Mouse (Mus musculus) left cerebral cortex, postnatal 14 days (tissue): ENCODE measurements around the gene Fam168a. TPM values are rescaled to one million over a fixed set of nuclear protein-coding genes. Genes with fewer than 3 reads are reported as not detected.

Experiments used
- DNase-seq, 2 experiments: peaks; one replicate each; pipeline ENCODE4 v3.0.0; 2021 to 2022; ENCODE audit warnings: low spot score in 2 of 2, mixed read lengths in 1 of 2
- intact Hi-C: fragments of 180-260 bp; cut with DNase I; formaldehyde crosslinking; loops from one replicate; pipeline ENCODE4 v1.15.1; 2025
- long read RNA-seq, 2 experiments: library from polyadenylated mRNA; stranded (forward); transcript quantifications; one replicate each; pipeline ENCODE4 v2.0.0; 2021
- total RNA-seq, 2 experiments: library from RNA; stranded (reverse); gene quantifications; 2 replicates each; pipeline ENCODE4 v1.2.3; 2021

Gene Fam168a
- total RNA-seq, result 100 to 1,000 TPM; 299 to 305 TPM
- long read RNA-seq, experiment 1, full-length matches to known transcripts, result 4 of 71 reads
- long read RNA-seq, experiment 1, partial matches to known transcripts, result 66 of 71 reads
- long read RNA-seq, experiment 1, other reads (novel, unspliced or antisense), result 1 of 71 reads
- long read RNA-seq, experiment 2, full-length matches to known transcripts, result 10 of 71 reads
- long read RNA-seq, experiment 2, partial matches to known transcripts, result 8 of 71 reads
- long read RNA-seq, experiment 2, other reads (novel, unspliced or antisense), result 53 of 71 reads

DNA sequence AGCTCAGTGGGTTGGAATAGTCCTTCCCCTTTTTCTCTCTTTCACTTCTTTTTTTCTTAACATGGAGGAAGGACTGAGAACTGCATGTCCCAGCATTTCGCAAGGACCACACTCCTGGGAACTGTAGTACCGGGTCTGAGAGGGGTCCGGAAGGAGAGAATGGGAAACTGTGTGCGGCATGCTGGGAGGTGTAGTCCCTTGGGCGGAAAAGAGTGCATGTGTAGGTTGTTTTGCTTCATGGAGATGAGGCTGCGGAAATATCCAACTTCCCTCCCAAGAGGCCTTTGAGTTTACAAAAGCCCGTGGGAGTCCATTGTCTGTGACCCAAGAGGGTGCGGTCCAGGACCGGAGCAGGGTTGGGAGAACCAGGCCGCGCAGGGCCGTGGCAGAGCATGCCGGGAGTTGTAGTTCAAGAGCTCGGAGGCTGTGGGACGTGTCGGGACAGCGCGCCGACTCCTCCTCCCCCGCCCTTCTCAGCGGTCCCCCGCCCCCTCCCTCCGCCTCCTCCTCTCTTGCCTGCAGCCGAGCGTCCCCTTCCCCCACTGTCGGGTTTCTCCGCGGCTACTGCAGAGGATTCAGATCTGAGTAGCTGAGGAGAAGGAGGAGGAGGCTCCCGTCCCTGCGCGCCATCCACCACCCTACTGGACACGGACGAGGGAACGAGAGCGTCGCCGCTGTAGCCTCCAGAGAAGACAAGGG lies at the start of gene Fam168a:
Gene Fam168a (plus strand): TSS at position 493 of the 699 bp plus-strand sequence.
- DNase-seq, result peak; percentile 95 to 97
- intact Hi-C loops, result no loop called here

- intact Hi-C loops, result no loop called here
- peak in 1 of 2 experiments; percentile 54 for DNase-seq
These were observed 49.7 kb upstream of the Fam168a start for GRCm38 (mm10) chr7:100656739-100657138.

- DNase-seq, result no peak
- intact Hi-C loops, result no loop called here
These were observed 48.3 kb upstream of the Fam168a start for GRCm38 (mm10) chr7:100658093-100658578.

- intact Hi-C loops, result no loop called here
These were observed 45.2 kb upstream of the Fam168a start for GRCm38 (mm10) chr7:100661264-100661663.

GRCm38 (mm10) chr7:100662231-100662630 lies 44.2 kb upstream of the Fam168a start, which contains the start of gene Plekhb1:
Plekhb1 (minus strand) TSS chr7:100662414.
- intact Hi-C loops, result no loop called here
- no peak for DNase-seq

More at GRCm38 (mm10) chr7:100661264-100661663, 45.2 kb upstream of the Fam168a start:
- DNase-seq, result no peak

DNA sequence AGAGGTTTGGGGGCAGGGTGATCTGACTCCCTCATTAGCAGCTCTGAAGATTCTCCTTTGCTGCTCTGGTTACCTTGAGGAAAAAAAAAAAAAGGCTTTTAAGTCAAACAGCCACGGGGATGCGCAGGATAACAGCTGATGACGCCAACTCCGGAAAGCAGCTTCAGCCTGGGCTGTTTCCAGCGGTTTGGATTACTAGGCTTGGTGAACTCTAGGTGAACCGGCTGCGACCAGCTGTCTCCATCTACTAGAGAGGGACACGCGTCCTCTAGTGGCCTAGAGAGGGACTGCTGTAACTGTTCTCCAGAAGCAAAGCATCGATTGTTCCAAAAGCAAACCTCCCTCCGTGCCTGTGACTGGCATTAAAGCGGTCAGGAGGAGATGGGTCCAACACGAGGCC lies 43.2 kb upstream of the Fam168a start:
- DNase-seq, result peak; percentile 91 to 96
- intact Hi-C loops, result no loop called here

DNA sequence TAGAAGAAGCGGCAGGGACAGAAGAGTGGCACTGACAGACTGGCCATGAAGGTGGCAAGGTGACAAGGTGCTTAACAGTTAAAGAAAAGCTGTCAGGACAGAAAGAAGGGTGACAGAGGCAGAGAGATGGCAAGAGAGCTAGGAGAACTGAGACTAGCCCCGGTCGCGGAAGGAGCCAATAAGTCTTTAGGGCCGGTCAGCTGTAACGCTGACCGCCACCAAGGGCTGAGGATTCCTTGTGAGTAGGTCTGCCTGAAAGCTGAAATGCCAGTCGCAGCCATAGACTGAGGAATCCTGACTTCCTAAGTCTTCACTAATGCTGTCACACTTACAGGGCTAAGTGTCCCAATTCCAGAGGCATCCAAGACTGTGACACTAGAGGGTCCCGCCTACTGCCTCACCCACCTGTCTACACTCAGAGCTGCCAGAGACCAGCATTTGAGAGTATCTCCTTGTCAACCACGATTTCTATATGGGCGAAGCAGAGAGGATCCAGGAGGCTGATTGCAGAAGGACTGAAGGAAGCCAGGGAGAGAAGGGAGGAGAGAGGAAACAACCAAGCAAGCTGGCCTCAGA lies 42.6 kb upstream of the Fam168a start:
- intact Hi-C loops, result no loop called here
- no peak for DNase-seq

- DNase-seq, result peak; percentile 43 to 49
- intact Hi-C loops, result no loop called here
These were observed 35.8 kb upstream of the Fam168a start for GRCm38 (mm10) chr7:100670646-100671045.

DNA sequence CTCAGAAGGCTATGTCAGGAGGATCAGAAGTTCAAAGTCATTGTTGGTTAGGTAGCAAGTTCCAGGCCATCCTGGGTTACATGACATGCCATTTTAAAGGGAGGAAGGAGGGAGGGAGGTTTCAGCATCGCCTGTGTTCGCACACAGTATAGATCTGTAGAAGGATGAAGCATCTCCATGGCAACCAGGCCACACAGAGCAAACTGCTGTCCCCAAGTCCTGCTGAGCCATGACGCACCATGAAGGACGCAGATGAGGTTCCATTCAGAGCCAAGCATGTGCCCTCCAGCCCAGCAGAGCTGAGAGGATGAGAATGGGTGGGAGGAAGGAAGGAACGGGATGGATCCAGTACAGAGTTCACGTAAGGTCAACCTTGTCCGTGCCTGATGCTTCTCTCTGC lies 33.0 kb upstream of the Fam168a start:
- no peak for DNase-seq
- intact Hi-C loops, result no loop called here

DNA sequence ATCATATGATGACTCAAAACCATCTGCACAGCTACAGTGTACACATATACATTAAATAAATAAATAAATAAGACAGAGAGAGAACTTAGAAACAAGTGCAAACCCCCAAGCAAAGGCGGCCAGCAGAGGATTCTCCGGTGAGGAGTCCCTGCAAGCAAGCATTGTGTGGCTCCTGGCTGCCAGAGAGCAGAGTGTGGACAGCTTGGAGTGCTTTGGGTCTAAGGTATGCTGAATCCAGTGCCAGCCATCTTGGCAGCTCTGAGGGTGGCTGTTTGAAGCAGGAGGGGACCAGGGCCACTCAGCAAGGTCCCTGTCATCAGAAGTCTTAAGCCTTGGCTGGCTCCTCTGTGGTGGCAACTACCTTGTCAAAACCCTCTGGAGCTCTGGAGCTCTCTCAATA lies 31.5 kb upstream of the Fam168a start:
- no peak for DNase-seq
- intact Hi-C loops, result no loop called here

- DNase-seq, result no peak
- intact Hi-C loops, result no loop called here
These were observed 28.4 kb upstream of the Fam168a start for GRCm38 (mm10) chr7:100678052-100678451.

- DNase-seq, result no peak
- intact Hi-C loops, result no loop called here
These were observed 27.2 kb upstream of the Fam168a start for GRCm38 (mm10) chr7:100678948-100679880.

DNA sequence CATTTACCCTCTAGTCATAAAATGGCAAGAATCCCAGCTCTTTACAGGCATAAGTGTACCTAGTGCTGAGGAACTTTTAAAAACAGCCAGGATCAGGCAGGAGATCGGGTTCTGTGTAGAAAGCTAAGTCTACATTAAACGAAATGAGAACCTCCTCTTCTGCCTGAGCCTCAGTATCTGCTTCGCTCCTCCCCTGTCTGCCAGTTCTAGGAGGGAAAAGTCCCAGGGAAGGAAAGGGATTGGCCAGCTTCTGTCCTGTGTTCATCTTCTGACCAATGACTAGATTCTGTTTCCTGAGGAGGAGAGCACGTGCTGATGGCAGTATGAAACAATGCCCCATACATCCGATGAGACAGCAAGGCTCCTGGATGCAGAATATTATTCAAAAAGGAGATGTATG lies 25.3 kb upstream of the Fam168a start:
- DNase-seq, result peak in 1 of 2 experiments; percentile 30
- intact Hi-C loops, result loop anchor here (5.0 to 10.0 kb wide), 2 partner anchors 159 to 184 kb away; partner anchors contain the start of gene Relt

- intact Hi-C loops, result loop anchor here (5.0 to 10.0 kb wide), 2 partner anchors 161 to 182 kb away; partner anchors contain the start of gene Relt
- DNase-seq, result no peak
These were observed 23.2 kb upstream of the Fam168a start for GRCm38 (mm10) chr7:100683241-100683640.

DNA sequence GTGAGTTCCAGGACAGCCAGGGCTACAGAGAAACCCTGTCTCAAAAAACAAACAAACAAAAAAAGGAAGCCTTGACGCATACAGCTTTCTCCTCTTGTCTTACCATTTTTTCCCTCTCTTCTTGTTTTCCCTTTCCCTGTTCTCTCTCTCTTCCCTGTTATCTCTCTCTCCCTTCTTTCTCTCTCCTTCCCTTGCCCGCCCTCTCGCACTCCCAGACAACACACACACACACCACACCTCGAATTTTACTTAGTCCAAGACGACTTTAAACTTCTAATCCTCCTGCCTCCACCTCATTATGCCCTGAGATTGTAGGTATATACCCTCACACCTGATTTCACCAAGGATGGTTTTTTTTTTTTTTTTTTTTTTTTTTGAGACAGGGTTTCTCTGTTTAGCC lies 22.4 kb upstream of the Fam168a start:
- no peak for DNase-seq
- intact Hi-C loops, result loop anchor here (2.0 to 10.0 kb wide), 3 partner anchors 135 to 181 kb away; partner anchors contain the start of gene Relt

DNA sequence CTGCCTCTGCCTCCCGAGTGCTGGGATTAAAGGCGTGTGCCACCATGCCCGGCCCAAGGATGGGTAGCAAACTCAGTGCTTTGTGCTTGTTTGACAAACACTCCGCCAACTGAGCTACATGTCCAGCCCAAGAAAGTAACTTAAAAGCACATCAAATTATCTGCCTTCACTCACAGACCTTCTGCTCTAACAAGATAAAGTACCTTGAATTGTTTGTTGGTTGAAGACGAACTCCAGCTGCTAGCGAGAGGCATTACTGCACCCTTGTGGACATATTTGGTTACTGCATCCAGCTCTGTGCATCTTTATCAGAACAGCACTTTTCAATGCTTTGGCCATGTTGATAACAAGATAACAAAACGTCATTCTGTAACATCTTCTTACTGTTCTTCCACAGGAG lies 21.9 kb upstream of the Fam168a start:
- peak; percentile 84 for DNase-seq
- intact Hi-C loops, result loop anchor here (2.0 to 10.0 kb wide), 3 partner anchors 134 to 180 kb away; partner anchors contain the start of gene Relt

DNA sequence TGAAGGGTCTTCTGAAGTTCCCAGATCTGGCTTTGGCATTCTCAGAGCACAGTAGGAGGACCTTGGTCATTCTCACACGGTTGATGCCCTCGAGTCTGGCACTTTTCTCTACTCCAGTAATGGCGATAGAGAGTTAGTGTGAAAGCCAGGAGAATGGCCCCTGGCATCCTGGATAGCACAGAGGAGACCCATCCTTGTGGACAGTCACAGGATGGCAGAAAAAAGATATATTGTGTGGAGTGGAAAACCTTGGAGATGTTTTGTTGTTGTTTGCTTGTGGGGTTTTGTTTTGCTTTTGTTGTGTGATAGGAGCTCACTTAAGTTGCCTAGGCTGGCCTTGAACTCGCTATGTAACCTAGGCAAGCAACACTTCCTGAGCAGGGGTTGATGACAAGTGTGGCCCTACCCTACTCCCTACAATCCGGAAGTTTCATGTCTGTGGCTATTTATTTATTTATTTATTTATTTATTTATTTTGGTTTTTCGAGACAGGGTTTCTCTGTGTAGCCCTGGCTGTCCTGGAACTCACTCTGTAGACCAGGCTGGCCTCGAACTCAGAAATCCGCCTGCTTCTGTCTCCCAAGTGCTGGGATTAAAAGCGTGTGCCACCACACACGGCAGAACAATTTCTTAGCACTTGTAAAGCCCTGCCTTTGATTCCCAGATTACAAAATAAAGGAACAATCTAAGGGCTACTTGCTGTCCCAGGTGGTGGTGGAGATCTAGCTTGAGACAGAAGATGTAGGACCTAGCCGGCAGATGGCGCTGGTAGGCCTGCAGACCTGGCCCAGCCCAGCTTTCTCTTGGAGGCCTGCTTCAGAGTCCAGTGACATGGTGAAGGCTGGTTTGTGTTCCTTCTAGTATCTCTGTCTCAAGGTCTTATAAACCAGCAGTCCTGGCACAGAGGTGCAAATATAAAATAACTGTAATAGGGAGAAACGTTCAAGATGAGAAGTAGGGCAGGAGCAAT lies 21.1 kb upstream of the Fam168a start:
- DNase-seq, result peak; percentile 54 to 74
- intact Hi-C loops, result loop anchor here (2.0 to 10.0 kb wide), 3 partner anchors 112 to 179 kb away; partner anchors contain the start of gene Relt

DNA sequence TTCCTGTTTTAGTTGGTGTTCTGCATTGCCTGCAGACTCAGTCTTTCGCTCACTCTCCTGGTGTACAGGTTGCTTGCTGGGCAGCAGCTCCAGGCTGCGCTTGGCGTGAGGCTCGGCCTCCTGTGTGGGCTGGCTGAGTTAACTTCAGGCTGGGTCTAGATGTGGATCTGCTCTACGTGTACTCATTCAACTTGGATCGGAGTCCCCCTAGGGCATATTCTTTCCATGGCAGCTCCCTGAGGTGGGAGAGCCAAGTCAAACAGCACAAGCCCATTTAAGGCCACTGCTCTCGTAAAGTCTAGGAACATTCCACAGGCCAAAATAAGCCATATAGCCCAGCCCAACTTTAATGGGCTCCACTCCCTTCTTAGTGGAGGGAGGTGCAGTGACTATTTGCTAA lies 18.0 kb upstream of the Fam168a start:
- no peak for DNase-seq
- intact Hi-C loops, result loop anchor here (5.0 to 10.0 kb wide), 2 partner anchors 109 to 176 kb away; partner anchors contain the start of gene Relt
